In genomic region chr6:121129506-121129905, GRCm38 (mm10) we compare ENCODE assay signal across 8 mouse cellular contexts. TPM values are rescaled to one million over a fixed set of nuclear protein-coding genes. Genes with fewer than 3 reads are reported as not detected.
DNase-seq lines count a peak whose midpoint lies in the region; ATAC-seq and TF ChIP-seq lines count a peak whose summit lies in the region.

No protein-coding gene starts in this region.

- H3K9ac ChIP-seq in heart, embryonic 13.5 days: peak overlapping the region; percentile 78
- H3K9ac ChIP-seq in forebrain, embryonic 15.5 days (replicated peaks): peak overlapping the region; percentile 79
- H3K9ac ChIP-seq in limb, embryonic 13.5 days: peak overlapping the region; percentile 51

- no peak for DNase-seq in heart, postnatal 14 days
- peak; percentile 78 for DNase-seq in brain, embryonic 14.5 days (ENCODE audit: low read depth)
- no peak for DNase-seq in adrenal gland, adult 2 months
- no peak for DNase-seq in yolk sac, embryonic 10.5 days (ENCODE audit: low spot score)

- no peak for TF ChIP-seq CTCF in brain, embryonic 14.5 days (IDR thresholded peaks at IDR 0.05; ENCODE audit: borderline replicate concordance, extremely low read depth, insufficient read depth, insufficient read length)
- no peak for TF ChIP-seq CTCF in olfactory bulb, adult 2 months (IDR thresholded peaks at IDR 0.05; ENCODE audit: insufficient read depth, low read depth, low read length)

- peaks cover 29% of the 10 kb centered on the region for H3K27me3 ChIP-seq in heart, embryonic 13.5 days (replicated peaks)
- no peaks in the 10 kb centered on the region for H3K27me3 ChIP-seq in forebrain, embryonic 15.5 days
- H3K27me3 ChIP-seq in limb, embryonic 13.5 days: peaks cover 35% of the 10 kb centered on the region

- H3K4me1 ChIP-seq in heart, embryonic 13.5 days: peaks cover 32% of the 10 kb centered on the region
- H3K4me1 ChIP-seq in forebrain, embryonic 15.5 days: peaks cover 32% of the 10 kb centered on the region
- H3K4me1 ChIP-seq in limb, embryonic 13.5 days: peaks cover 18% of the 10 kb centered on the region
- H3K4me1 ChIP-seq in olfactory bulb, adult 2 months (ENCODE audit: control insufficient read depth, insufficient read depth, low read length): peaks cover 15% of the 10 kb centered on the region

- no peaks in the 10 kb centered on the region for H3K9me3 ChIP-seq in heart, embryonic 13.5 days
- H3K9me3 ChIP-seq in forebrain, embryonic 15.5 days: no peaks in the 10 kb centered on the region
- no peaks in the 10 kb centered on the region for H3K9me3 ChIP-seq in limb, embryonic 13.5 days

- H3K4me2 ChIP-seq in heart, embryonic 13.5 days: peak overlapping the region; percentile 71
- peak overlapping the region; percentile 70 for H3K4me2 ChIP-seq in forebrain, embryonic 15.5 days (replicated peaks)
- peak overlapping the region; percentile 74 for H3K4me2 ChIP-seq in limb, embryonic 13.5 days (replicated peaks)

- 14% methylated on average over 21 of the region's 21 CpGs for WGBS in heart, embryonic 13.5 days
- 6% methylated on average over 21 of the region's 21 CpGs for WGBS in forebrain, embryonic 15.5 days
- WGBS in limb, embryonic 13.5 days: 5% methylated on average over 21 of the region's 21 CpGs
- WGBS in olfactory bulb, adult 2 months: 4% methylated on average over 21 of the region's 21 CpGs

- no peak for TF ChIP-seq POLR2A in brain, embryonic 14.5 days (IDR thresholded peaks at IDR 0.05; ENCODE audit: borderline replicate concordance, extremely low read depth, insufficient read depth, insufficient read length, poor library complexity, severe bottlenecking)
- no peak for TF ChIP-seq POLR2A in olfactory bulb, adult 2 months (IDR thresholded peaks at IDR 0.05; ENCODE audit: insufficient read depth, low read depth, low read length)

- peak; percentile 25; the same call in 1 of the 2 replicates for ATAC-seq in heart, embryonic 13.5 days (ENCODE audit: extremely low read depth, insufficient number of reproducible peaks, low FRiP score, low TSS enrichment)
- ATAC-seq in forebrain, embryonic 15.5 days (replicated peaks): peak; percentile 53
- ATAC-seq in limb, embryonic 13.5 days (ENCODE audit: low FRiP score, low read depth): peak; percentile 55

- intact Hi-C loops in heart, postnatal 14 days (cut with DNase I): no loop called here

- no peaks in the 10 kb centered on the region for H3K36me3 ChIP-seq in heart, embryonic 13.5 days
- no peaks in the 10 kb centered on the region for H3K36me3 ChIP-seq in forebrain, embryonic 15.5 days
- no peaks in the 10 kb centered on the region for H3K36me3 ChIP-seq in limb, embryonic 13.5 days

- peak overlapping the region; percentile 48 for H3K4me3 ChIP-seq in heart, embryonic 13.5 days
- peak overlapping the region; percentile 63 for H3K4me3 ChIP-seq in forebrain, embryonic 15.5 days
- H3K4me3 ChIP-seq in limb, embryonic 13.5 days: peak overlapping the region; percentile 45
- H3K4me3 ChIP-seq in olfactory bulb, adult 2 months (ENCODE audit: insufficient read depth, low read depth, low read length): peak overlapping the region; percentile 53

- no peak overlapping the region for H3K27ac ChIP-seq in heart, embryonic 13.5 days (replicated peaks)
- peak overlapping the region; percentile 95 for H3K27ac ChIP-seq in forebrain, embryonic 15.5 days (replicated peaks)
- no peak overlapping the region for H3K27ac ChIP-seq in limb, embryonic 13.5 days
- H3K27ac ChIP-seq in olfactory bulb, adult 2 months (ENCODE audit: insufficient read depth, low read depth, low read length): peak overlapping the region; percentile 41; the same call in 1 of the 2 replicates

RNA-seq across cellular contexts. Expression of gene Mical3, which starts 1.3 kb away (rescaled TPM):
- 28.2 and 29.2 TPM in 2 replicates for polyA plus RNA-seq in heart, embryonic 13.5 days (2015; fragmentation: Nextera tagmentation; extraction: Ambion mirVana)
- total RNA-seq in heart, postnatal 14 days (2021): 100 to 1,000 TPM; 114 to 124 TPM
- polyA plus RNA-seq in brain, embryonic 14.5 days (2012; rRNA removed): 31.2 and 57.5 TPM in 2 replicates
- 27.8 and 28.6 TPM in 2 replicates for polyA plus RNA-seq in forebrain, embryonic 15.5 days (2015; fragmentation: Nextera tagmentation; extraction: Ambion mirVana)
- polyA plus RNA-seq in limb, embryonic 13.5 days (2015; fragmentation: Nextera tagmentation; extraction: Ambion mirVana): 11.0 and 13.2 TPM in 2 replicates
- 277 TPM in 1 of 2 replicates, not detected in the other for polyA plus RNA-seq in olfactory bulb, adult 2 months (2012; ENCODE audit: insufficient read depth, insufficient read length, low replicate concordance, missing spikeins)
- total RNA-seq in adrenal gland, adult 2 months (2021): 10 to 100 TPM; 34.0 to 44.3 TPM
- polyA plus RNA-seq in adrenal gland, adult 2 months (2012; rRNA removed): 17.5 and 19.9 TPM in 2 replicates

RNA-seq across cellular contexts. Expression of gene Pex26, which starts 54.0 kb away (rescaled TPM):
- 4.7 and 5.2 TPM in 2 replicates for polyA plus RNA-seq in heart, embryonic 13.5 days (2015; fragmentation: Nextera tagmentation; extraction: Ambion mirVana)
- 1 to 10 TPM; 8.1 to 8.4 TPM for total RNA-seq in heart, postnatal 14 days (2021)
- 23.3 and 25.3 TPM in 2 replicates for polyA plus RNA-seq in brain, embryonic 14.5 days (2012; rRNA removed)
- polyA plus RNA-seq in forebrain, embryonic 15.5 days (2015; fragmentation: Nextera tagmentation; extraction: Ambion mirVana): 14.2 and 15.7 TPM in 2 replicates
- 9.4 and 10.6 TPM in 2 replicates for polyA plus RNA-seq in limb, embryonic 13.5 days (2015; fragmentation: Nextera tagmentation; extraction: Ambion mirVana)
- polyA plus RNA-seq in olfactory bulb, adult 2 months (2012; ENCODE audit: insufficient read depth, insufficient read length, low replicate concordance, missing spikeins): not detected in 2 replicates
- 10 to 100 TPM in 1 of 2 experiments, 1 to 10 TPM in 1; 9.1 to 11.2 TPM for total RNA-seq in adrenal gland, adult 2 months (2021)
- 19.2 and 24.0 TPM in 2 replicates for polyA plus RNA-seq in adrenal gland, adult 2 months (2012; rRNA removed)

Comparison
In these comparisons a context has a peak if more than half of its experiments do, and no peak if none do; other contexts are left out.
1. H3K27ac ChIP-seq: peak in forebrain, embryonic 15.5 days (single experiment) and olfactory bulb, adult 2 months (single experiment); none in heart, embryonic 13.5 days (single experiment) and limb, embryonic 13.5 days (single experiment).
2. Peak in every context shown above with its lines, with median percentiles within 50 percentile points of each other: ATAC-seq, H3K4me2 ChIP-seq, H3K4me3 ChIP-seq and H3K9ac ChIP-seq.